ENCODE assay signal across 11 mouse cellular contexts in the genomic region with DNA sequence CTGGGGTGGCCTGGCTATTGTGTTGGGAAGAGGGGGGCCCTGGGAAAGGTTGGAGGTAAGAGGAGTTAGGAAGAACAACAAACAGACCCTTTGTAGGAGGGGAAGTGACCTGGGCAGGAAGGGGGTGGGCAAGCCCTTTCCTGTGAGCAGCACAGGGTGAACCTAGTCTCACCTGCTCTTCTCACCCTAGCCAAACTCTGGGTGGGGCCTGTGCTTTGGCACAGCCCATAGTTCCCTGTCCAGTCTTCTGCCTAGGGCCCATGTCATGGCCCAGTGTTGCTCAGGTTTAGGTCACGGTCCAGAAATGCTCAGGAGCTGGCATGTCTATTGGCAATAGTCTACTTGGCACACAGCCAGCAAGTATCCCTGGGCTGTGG. TPM values are rescaled to one million over a fixed set of nuclear protein-coding genes. Genes with fewer than 3 reads are reported as not detected.
DNase-seq lines count a peak whose midpoint lies in the region; ATAC-seq and TF ChIP-seq lines count a peak whose summit lies in the region.
"Had no signal": no experiment of that assay in that cellular context is flagged by ENCODE, and none has a peak within 500 bp of the region (broad histone marks: within the 10 kb centered on the region; RNA-seq: fewer than 3 reads in every experiment).

No protein-coding gene starts in this region.

- H3K36me3 ChIP-seq in kidney, embryonic 16.5 days (ENCODE audit: insufficient read depth, low read length) = no peaks in the 10 kb centered on the region
- H3K36me3 ChIP-seq in kidney, adult 2 months (ENCODE audit: control insufficient read depth, insufficient read depth, low read length) = no peaks in the 10 kb centered on the region
- no peaks in the 10 kb centered on the region for H3K36me3 ChIP-seq in embryonic facial prominence, embryonic 12.5 days
- H3K36me3 ChIP-seq in intestine, embryonic 16.5 days (ENCODE audit: control insufficient read depth, insufficient read depth, low read length) = no peaks in the 10 kb centered on the region
- H3K36me3 ChIP-seq in forebrain, embryonic 11.5 days (ENCODE audit: control insufficient read depth, insufficient read depth, low read length) = no peaks in the 10 kb centered on the region
- peaks cover 3% of the 10 kb centered on the region for H3K36me3 ChIP-seq in forebrain, postnatal 0 days (ENCODE audit: insufficient read depth)

- no peak overlapping the region for H3K4me3 ChIP-seq in kidney, embryonic 16.5 days (ENCODE audit: low read length)
- H3K4me3 ChIP-seq in kidney, adult 2 months (ENCODE audit: insufficient read depth, low read depth, low read length) = no peak overlapping the region
- no peak overlapping the region for H3K4me3 ChIP-seq in embryonic facial prominence, embryonic 12.5 days
- no peak overlapping the region for H3K4me3 ChIP-seq in intestine, embryonic 16.5 days (ENCODE audit: low read length)
- H3K4me3 ChIP-seq in forebrain, embryonic 11.5 days (ENCODE audit: low read depth, low read length) = no peak overlapping the region
- H3K4me3 ChIP-seq in forebrain, postnatal 0 days (ENCODE audit: low read depth, low read length) = no peak overlapping the region
- H3K4me3 ChIP-seq: erythroblast, embryonic 14.5 days had no signal

- H3K9me3 ChIP-seq in kidney, embryonic 16.5 days (ENCODE audit: low read length) = no peaks in the 10 kb centered on the region
- H3K9me3 ChIP-seq in embryonic facial prominence, embryonic 12.5 days = no peaks in the 10 kb centered on the region
- H3K9me3 ChIP-seq in intestine, embryonic 16.5 days (ENCODE audit: control insufficient read depth, low read length) = no peaks in the 10 kb centered on the region
- H3K9me3 ChIP-seq in forebrain, embryonic 11.5 days (ENCODE audit: control insufficient read depth, low read length) = no peaks in the 10 kb centered on the region
- H3K9me3 ChIP-seq in forebrain, postnatal 0 days (ENCODE audit: low read length) = no peaks in the 10 kb centered on the region

- 63% methylated on average over 1 of the region's 1 CpGs for WGBS in kidney, embryonic 16.5 days
- 39% methylated on average over 1 of the region's 1 CpGs for WGBS in kidney, adult 2 months
- 61% methylated on average over 1 of the region's 1 CpGs for WGBS in embryonic facial prominence, embryonic 12.5 days
- WGBS in intestine, embryonic 16.5 days = 64% methylated on average over 1 of the region's 1 CpGs
- WGBS in forebrain, embryonic 11.5 days = 76% methylated on average over 1 of the region's 1 CpGs
- WGBS in forebrain, postnatal 0 days = 50% methylated on average over 1 of the region's 1 CpGs

- no peak for DNase-seq in kidney, adult 2 months
- peak; percentile 72 for DNase-seq in lung, postnatal 36 days
- no peak for DNase-seq in ovary, postnatal 10 days (ENCODE audit: low spot score)
- DNase-seq in forebrain, embryonic 11.5 days (ENCODE audit: low spot score) = no peak
- DNase-seq in forebrain, postnatal 0 days = no peak
- DNase-seq: thymus, adult 2 months had no signal

- TF ChIP-seq CTCF in kidney, adult 2 months (conservative IDR thresholded peaks at IDR 0.05; ENCODE audit: insufficient read depth, insufficient read length, low read depth, low read length) = no peak
- TF ChIP-seq CTCF in forebrain, postnatal 0 days (IDR thresholded peaks at IDR 0.05; ENCODE audit: low read depth) = no peak

- no peak overlapping the region for H3K4me2 ChIP-seq in kidney, embryonic 16.5 days (replicated peaks; ENCODE audit: low read depth, low read length)
- no peak overlapping the region for H3K4me2 ChIP-seq in embryonic facial prominence, embryonic 12.5 days (replicated peaks)
- H3K4me2 ChIP-seq in intestine, embryonic 16.5 days (ENCODE audit: low read depth, low read length) = no peak overlapping the region
- no peak overlapping the region for H3K4me2 ChIP-seq in forebrain, embryonic 11.5 days (ENCODE audit: low read depth, low read length, severe bottlenecking)
- no peak overlapping the region for H3K4me2 ChIP-seq in forebrain, postnatal 0 days (ENCODE audit: low read depth)

- H3K4me1 ChIP-seq in kidney, embryonic 16.5 days (ENCODE audit: insufficient read depth, low read length) = peaks cover 9% of the 10 kb centered on the region
- 0 out of 2 replicates have a peak, but pooled peaks cover 3% of the 10 kb centered on the region for H3K4me1 ChIP-seq in kidney, adult 2 months (ENCODE audit: control insufficient read depth, insufficient read depth, low read length)
- peaks cover 17% of the 10 kb centered on the region for H3K4me1 ChIP-seq in embryonic facial prominence, embryonic 12.5 days
- H3K4me1 ChIP-seq in intestine, embryonic 16.5 days (ENCODE audit: control insufficient read depth, insufficient read depth, low read length) = peaks cover 22% of the 10 kb centered on the region
- no peaks in the 10 kb centered on the region for H3K4me1 ChIP-seq in forebrain, embryonic 11.5 days (replicated peaks; ENCODE audit: control insufficient read depth, insufficient read depth, low read length)
- H3K4me1 ChIP-seq in forebrain, postnatal 0 days (ENCODE audit: insufficient read depth) = no peaks in the 10 kb centered on the region

- ATAC-seq in kidney, embryonic 16.5 days (ENCODE audit: low FRiP score, low TSS enrichment) = no peak; the same call in 1 of the 2 replicates
- ATAC-seq in embryonic facial prominence, embryonic 12.5 days (ENCODE audit: insufficient number of reproducible peaks, insufficient read depth, low FRiP score, low TSS enrichment) = no peak
- peak; percentile 38; the same call in 1 of the 2 replicates for ATAC-seq in intestine, embryonic 16.5 days
- ATAC-seq in forebrain, embryonic 11.5 days (replicated peaks; ENCODE audit: low FRiP score) = no peak
- no peak for ATAC-seq in forebrain, postnatal 0 days

- peak overlapping the region; percentile 54; the same call in 1 of the 2 replicates for H3K27ac ChIP-seq in kidney, embryonic 16.5 days (ENCODE audit: low read length)
- no peak overlapping the region for H3K27ac ChIP-seq in kidney, adult 2 months (ENCODE audit: insufficient read depth, low read depth, low read length)
- 0 out of 2 replicates have a peak overlapping the region, but pooled peaks have one; percentile 67 for H3K27ac ChIP-seq in embryonic facial prominence, embryonic 12.5 days
- peak overlapping the region; percentile 69 for H3K27ac ChIP-seq in intestine, embryonic 16.5 days (ENCODE audit: low read length)
- H3K27ac ChIP-seq in forebrain, embryonic 11.5 days (ENCODE audit: low read depth, low read length) = no peak overlapping the region
- H3K27ac ChIP-seq in forebrain, postnatal 0 days (ENCODE audit: low read depth, low read length) = no peak overlapping the region

- no peak for TF ChIP-seq POLR2A in kidney, adult 2 months (IDR thresholded peaks at IDR 0.05; ENCODE audit: low read depth, low read length)

- no peaks in the 10 kb centered on the region for H3K27me3 ChIP-seq in kidney, embryonic 16.5 days (ENCODE audit: insufficient read depth, low read length)
- no peaks in the 10 kb centered on the region for H3K27me3 ChIP-seq in kidney, adult 2 months (replicated peaks; ENCODE audit: control insufficient read depth, insufficient read depth, low read length)
- H3K27me3 ChIP-seq in embryonic facial prominence, embryonic 12.5 days = no peaks in the 10 kb centered on the region
- H3K27me3 ChIP-seq in intestine, embryonic 16.5 days (replicated peaks; ENCODE audit: control insufficient read depth, insufficient read depth, low read length) = no peaks in the 10 kb centered on the region
- no peaks in the 10 kb centered on the region for H3K27me3 ChIP-seq in forebrain, embryonic 11.5 days (ENCODE audit: control insufficient read depth, insufficient read depth, low read length)
- no peaks in the 10 kb centered on the region for H3K27me3 ChIP-seq in forebrain, postnatal 0 days (ENCODE audit: insufficient read depth, low read length)
- H3K27me3 ChIP-seq: Patski had no signal

- no peak overlapping the region for H3K9ac ChIP-seq in kidney, embryonic 16.5 days (replicated peaks; ENCODE audit: low read length)
- H3K9ac ChIP-seq in embryonic facial prominence, embryonic 12.5 days = no peak overlapping the region
- 0 out of 2 replicates have a peak overlapping the region, but pooled peaks have one; percentile 22 for H3K9ac ChIP-seq in intestine, embryonic 16.5 days (ENCODE audit: low read depth, low read length)
- H3K9ac ChIP-seq in forebrain, embryonic 11.5 days (ENCODE audit: low read length) = no peak overlapping the region
- no peak overlapping the region for H3K9ac ChIP-seq in forebrain, postnatal 0 days

RNA-seq across cellular contexts. Expression of a gene that starts 19.6 kb away (rescaled TPM):
- polyA plus RNA-seq in kidney, embryonic 16.5 days (2015; fragmentation: Nextera tagmentation; extraction: Ambion mirVana) = 0.76 TPM in 1 of 2 replicates, not detected in the other
- polyA plus RNA-seq in kidney, adult 2 months (2012; rRNA removed) = 0.22 TPM in 1 of 2 replicates, not detected in the other
- polyA plus RNA-seq in embryonic facial prominence, embryonic 12.5 days (2016; fragmentation: Nextera tagmentation; extraction: Ambion mirVana) = not detected in 2 replicates
- not detected in 2 replicates for polyA plus RNA-seq in intestine, embryonic 16.5 days (2015; fragmentation: Nextera tagmentation; extraction: Ambion mirVana)
- not detected in 2 replicates for polyA plus RNA-seq in forebrain, embryonic 11.5 days (2014; fragmentation: Nextera tagmentation; extraction: Ambion mirVana)
- total RNA-seq in forebrain, postnatal 0 days (2014; rRNA removed) = not detected in 2 replicates
- not detected in 2 replicates for polyA plus RNA-seq in forebrain, postnatal 0 days (2015; fragmentation: Nextera tagmentation; extraction: Ambion mirVana)
- polyA plus RNA-seq: erythroblast, embryonic 14.5 days; Patski had no signal

RNA-seq across cellular contexts. Expression of a gene that starts 28.1 kb away (rescaled TPM):
- 15.0 and 15.1 TPM in 2 replicates for polyA plus RNA-seq in kidney, embryonic 16.5 days (2015; fragmentation: Nextera tagmentation; extraction: Ambion mirVana)
- 1.9 and 3.5 TPM in 2 replicates for polyA plus RNA-seq in kidney, adult 2 months (2012; rRNA removed)
- 16.4 and 17.6 TPM in 2 replicates for polyA plus RNA-seq in embryonic facial prominence, embryonic 12.5 days (2016; fragmentation: Nextera tagmentation; extraction: Ambion mirVana)
- 7.2 and 10.4 TPM in 2 replicates for polyA plus RNA-seq in intestine, embryonic 16.5 days (2015; fragmentation: Nextera tagmentation; extraction: Ambion mirVana)
- 22.7 and 25.3 TPM in 2 replicates for polyA plus RNA-seq in forebrain, embryonic 11.5 days (2014; fragmentation: Nextera tagmentation; extraction: Ambion mirVana)
- 31.2 and 31.3 TPM in 2 replicates for total RNA-seq in forebrain, postnatal 0 days (2014; rRNA removed)
- 30.7 and 37.4 TPM in 2 replicates for polyA plus RNA-seq in forebrain, postnatal 0 days (2015; fragmentation: Nextera tagmentation; extraction: Ambion mirVana)

Comparison
In these comparisons a context has a peak if more than half of its experiments do, and no peak if none do; other contexts are left out.
1. H3K27ac ChIP-seq: peak in kidney, embryonic 16.5 days (single experiment), embryonic facial prominence, embryonic 12.5 days (single experiment) and intestine, embryonic 16.5 days (single experiment); none in kidney, adult 2 months (single experiment), forebrain, embryonic 11.5 days (single experiment) and forebrain, postnatal 0 days (single experiment).